Mouse (Mus musculus) MEL (cell line): Measurements from ENCODE around the gene Sebox. TPM values are rescaled to one million over a fixed set of nuclear protein-coding genes. Genes with fewer than 3 reads are reported as not detected.

Source experiments
- DNase-seq: peaks from one replicate; pipeline ENCODE4 v3.0.0; 2011; ENCODE audit warnings: low read depth, low spot score
- H3K27ac ChIP-seq: 2 replicates; pipeline ENCODE4 v1.5.1; 2012; ENCODE audit warnings: low read depth, mild to moderate bottlenecking, control low read depth, low read length, moderate library complexity; ENCODE audit not compliant: control insufficient read depth
- H3K27me3 ChIP-seq, 2 experiments: fragments of 150-350 bp in 1 of 2; sonication (generic) in 1 of 2; 2 replicates each; pipeline ENCODE4 v1.6.1; 2012; ENCODE audit warnings: low read length in 2 of 2, mild to moderate bottlenecking in 2 of 2, improper control_type of control experiment in 1 of 2, moderate library complexity in 1 of 2; ENCODE audit not compliant: insufficient read depth in 2 of 2, control insufficient read depth in 1 of 2
- H3K36me3 ChIP-seq, 2 experiments: 2 replicates each; pipeline ENCODE4 v1.6.1; 2012 to 2014; ENCODE audit warnings: low read length in 2 of 2, improper control_type of control experiment in 1 of 2, inconsistent platforms in 1 of 2, mild to moderate bottlenecking in 1 of 2; ENCODE audit not compliant: insufficient read depth in 2 of 2, control insufficient read depth in 1 of 2
- H3K4me1 ChIP-seq, 2 experiments: fragments of 150-350 bp in 1 of 2; sonication (generic) in 1 of 2; 2 replicates each; pipeline ENCODE4 v1.6.1; 2012; ENCODE audit warnings: low read length in 2 of 2, improper control_type of control experiment in 1 of 2, mild to moderate bottlenecking in 1 of 2; ENCODE audit not compliant: insufficient read depth in 2 of 2, control insufficient read depth in 1 of 2
- H3K4me3 ChIP-seq, 2 experiments: fragments of 150-350 bp in 1 of 2; sonication (generic) in 1 of 2; 2 replicates each; pipeline ENCODE4 v1.5.1; 2012; ENCODE audit warnings: low read depth in 2 of 2, low read length in 2 of 2, mild to moderate bottlenecking in 2 of 2, moderate library complexity in 2 of 2, control low read depth in 1 of 2, improper control_type of control experiment in 1 of 2; ENCODE audit not compliant: control insufficient read depth in 1 of 2, insufficient read depth in 1 of 2
- H3K79me2 ChIP-seq: 2 replicates; pipeline ENCODE4 v1.6.1; 2012; ENCODE audit warnings: mild to moderate bottlenecking, low read length, moderate library complexity; ENCODE audit not compliant: control insufficient read depth, poor library complexity, insufficient read depth
- H3K9ac ChIP-seq: 2 replicates; pipeline ENCODE4 v1.6.1; 2012; ENCODE audit warnings: low read depth, mild to moderate bottlenecking, control low read depth, low read length, moderate library complexity; ENCODE audit not compliant: control insufficient read depth, poor library complexity, severe bottlenecking
- H3K9me3 ChIP-seq: fragments of 150-350 bp; sonication (generic); replicated peaks from 2 replicates; pipeline ENCODE4 v1.6.1; 2012; ENCODE audit warnings: mild to moderate bottlenecking, low read length, improper control_type of control experiment, moderate library complexity; ENCODE audit not compliant: insufficient read depth
- BHLHE40 ChIP-seq: IDR thresholded peaks from 2 replicates; pipeline ENCODE4 v1.6.1; 2012; ENCODE audit warnings: low read depth, mild to moderate bottlenecking, inconsistent platforms, low read length, improper control_type of control experiment, borderline replicate concordance
- CHD2 ChIP-seq: IDR thresholded peaks from 2 replicates; pipeline ENCODE4 v1.6.1; 2011; ENCODE audit warnings: low read length, improper control_type of control experiment
- CTCF ChIP-seq, 3 experiments: IDR thresholded peaks in 2 of 3; conservative IDR thresholded peaks in 1 of 3; 2 replicates each; pipeline ENCODE4 v1.5.1; 2011 to 2012; ENCODE audit warnings: low read length in 3 of 3, low read depth in 2 of 3, mild to moderate bottlenecking in 2 of 3, improper control_type of control experiment in 1 of 3, inconsistent platforms in 1 of 3, mixed read lengths in 1 of 3, moderate library complexity in 1 of 3; ENCODE audit not compliant: control insufficient read depth in 1 of 3, insufficient read depth in 1 of 3, poor library complexity in 1 of 3, severe bottlenecking in 1 of 3
- ELF1 ChIP-seq: IDR thresholded peaks from 2 replicates; pipeline ENCODE4 v1.6.1; 2014; ENCODE audit warnings: low read depth, mild to moderate bottlenecking, inconsistent platforms, low read length, improper control_type of control experiment, moderate library complexity
- EP300 ChIP-seq, 2 experiments: IDR thresholded peaks; 2 replicates each; pipeline ENCODE4 v1.6.1; 2011; ENCODE audit warnings: improper control_type of control experiment in 2 of 2, low read length in 2 of 2, low read depth in 1 of 2, mild to moderate bottlenecking in 1 of 2
- HCFC1 ChIP-seq: IDR thresholded peaks from 2 replicates; pipeline ENCODE4 v1.6.1; 2012; ENCODE audit warnings: low read depth, mild to moderate bottlenecking, inconsistent platforms, low read length, improper control_type of control experiment, moderate library complexity
- JUND ChIP-seq: IDR thresholded peaks from 2 replicates; pipeline ENCODE4 v1.6.1; 2011; ENCODE audit warnings: low read depth, mild to moderate bottlenecking, improper control_type of control experiment, low read length
- MAFK ChIP-seq: IDR thresholded peaks from 2 replicates; pipeline ENCODE4 v1.6.1; 2011; ENCODE audit warnings: low read depth, mild to moderate bottlenecking, low read length, improper control_type of control experiment, borderline replicate concordance
- NRF1 ChIP-seq: IDR thresholded peaks from 2 replicates; pipeline ENCODE4 v1.6.1; 2014; ENCODE audit warnings: low read depth, mild to moderate bottlenecking, inconsistent platforms, low read length, improper control_type of control experiment, moderate library complexity; ENCODE audit not compliant: poor library complexity, insufficient read depth, severe bottlenecking
- RAD21 ChIP-seq: IDR thresholded peaks from 2 replicates; pipeline ENCODE4 v1.6.1; 2011; ENCODE audit warnings: mild to moderate bottlenecking, low read depth, low read length, improper control_type of control experiment
- RCOR1 ChIP-seq: IDR thresholded peaks from 2 replicates; pipeline ENCODE4 v1.6.1; 2012; ENCODE audit warnings: low read depth, mild to moderate bottlenecking, inconsistent platforms, low read length, improper control_type of control experiment
- SIN3A ChIP-seq: IDR thresholded peaks from 2 replicates; pipeline ENCODE4 v1.6.1; 2012; ENCODE audit warnings: low read length, improper control_type of control experiment, inconsistent platforms
- SMC3 ChIP-seq: IDR thresholded peaks from 2 replicates; pipeline ENCODE4 v1.6.1; 2011; ENCODE audit warnings: low read depth, low read length, improper control_type of control experiment
- USF2 ChIP-seq, 2 experiments: IDR thresholded peaks; 2 replicates each; pipeline ENCODE4 v1.6.1; 2011 to 2012; ENCODE audit warnings: improper control_type of control experiment in 2 of 2, low read length in 2 of 2, borderline replicate concordance in 1 of 2, inconsistent platforms in 1 of 2, low read depth in 1 of 2, mild to moderate bottlenecking in 1 of 2; ENCODE audit not compliant: insufficient read depth in 1 of 2
- ZMIZ1 ChIP-seq: IDR thresholded peaks from 2 replicates; pipeline ENCODE4 v1.6.1; 2012; ENCODE audit warnings: low read depth, mild to moderate bottlenecking, inconsistent platforms, low read length, improper control_type of control experiment, moderate library complexity
- polyA plus RNA-seq, 2 experiments: library from polyadenylated mRNA; stranded (reverse) in 1 of 2; unstranded in 1 of 2; fragments of >175 nt in 1 of 2; fragments of >200 nt in 1 of 2; gene quantifications; 2 replicates each; pipeline versions ENCODE4 v1.2.1 to v1.2.4; 2012; ENCODE audit warnings: low replicate concordance in 2 of 2, low read depth in 1 of 2; ENCODE audit not compliant: insufficient read length in 2 of 2, insufficient read depth in 1 of 2, missing spikeins in 1 of 2
- total RNA-seq: library from RNA; depleted of rRNA; stranded (reverse); fragments of 300-350 nt; gene quantifications from 2 replicates; pipeline ENCODE4 v1.2.3, GENCODE M21; 2012

Gene Sebox
- total and polyA plus RNA-seq, 3 experiments, result 0.06 to 0.15 TPM; not detected in 1

DNA sequence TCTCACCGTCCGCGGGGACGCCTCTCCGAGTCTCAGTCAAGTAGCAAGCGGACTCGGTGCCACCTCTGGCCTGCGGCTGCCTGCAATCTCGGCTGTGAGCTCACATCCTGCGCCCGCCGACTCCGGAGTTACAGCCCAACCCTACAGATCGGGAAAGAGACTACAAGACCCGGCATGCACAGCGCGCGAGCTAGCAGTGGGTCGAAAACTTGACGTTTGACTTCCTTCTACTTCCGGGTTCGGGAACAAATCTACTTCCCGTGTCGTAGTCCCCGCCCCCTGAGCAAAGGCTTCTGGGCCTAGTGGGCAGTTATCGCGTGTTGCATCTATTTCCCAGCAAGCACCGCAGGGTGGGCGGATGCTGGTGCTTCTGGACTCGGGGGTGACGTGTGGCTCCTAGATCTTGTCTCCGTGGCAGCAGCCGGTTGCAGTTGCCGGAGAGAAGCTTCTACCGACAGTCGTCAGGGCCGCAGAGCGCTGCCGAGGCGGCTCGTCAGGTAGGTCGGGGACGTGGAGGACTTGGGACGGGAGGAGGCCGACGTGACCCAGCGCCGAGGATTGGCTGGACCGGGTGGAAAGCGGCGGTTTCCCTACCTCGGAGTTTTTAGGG is 32.9 kb downstream of the Sebox start, which contains the start of the genes Tnfaip1 and Ift20 (continued):
- TF ChIP-seq USF2 (IDR thresholded peaks at IDR 0.05; ENCODE audit: borderline replicate concordance in 1 of 2, insufficient read depth in 1 of 2, low read depth in 1 of 2, low read length in 2 of 2) (no peak), BHLHE40 (peak; percentile 4; the same call in 1 of the 2 replicates), EP300 (IDR thresholded peaks at IDR 0.05; ENCODE audit: low read depth in 1 of 2, low read length in 2 of 2) (peak in 1 of 2 experiments; percentile 62; a peak in 2 of 4 replicates), CTCF (IDR thresholded peaks at IDR 0.05 in 2 of 3, conservative IDR thresholded peaks at IDR 0.05 in 1 of 3; ENCODE audit: control insufficient read depth in 1 of 3, insufficient read depth in 1 of 3, low read depth in 2 of 3, low read length in 3 of 3, poor library complexity in 1 of 3, severe bottlenecking in 1 of 3) (0 out of 6 replicates have a peak, but pooled peaks of 1 of the 3 experiments have one; percentile 5), ZMIZ1 (peak; percentile 96), ELF1 (peak; percentile 92), JUND (no peak), NRF1 (peak; percentile 56), RAD21 (no peak), HCFC1 (peak; percentile 100)

DNA sequence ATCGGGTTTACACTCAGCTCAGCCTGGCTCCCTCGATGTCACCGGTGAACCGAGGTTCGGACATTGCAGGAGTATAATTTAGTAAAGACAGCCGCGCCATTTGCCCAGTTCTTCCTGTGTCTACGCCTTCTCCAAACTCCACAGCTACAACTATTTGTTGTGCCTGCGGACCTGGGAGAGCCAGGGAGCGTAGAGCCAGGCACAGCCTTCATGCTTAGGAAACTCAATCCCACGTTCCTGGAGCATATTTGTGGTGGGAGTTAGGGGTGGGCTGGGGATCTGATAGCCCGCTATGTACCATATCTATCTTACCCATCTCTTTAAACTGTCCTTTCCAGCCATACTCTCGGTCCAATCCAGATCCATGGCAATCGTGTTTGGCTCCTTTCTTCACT is 33.4 kb downstream of the Sebox start:
- peaks cover 23% of the 10 kb centered on the region for H3K79me2 ChIP-seq
- H3K27me3 ChIP-seq, result no peaks in the 10 kb centered on the region
- H3K4me3 ChIP-seq, result peak overlapping the region; percentile 76 to 87
- H3K4me1 ChIP-seq, result peaks cover 0 to 34% of the 10 kb centered on the region in 2 experiments; a peak in 3 of 4 replicates
- no peaks in the 10 kb centered on the region for H3K9me3 ChIP-seq
- peaks cover 7 to 25% of the 10 kb centered on the region in 2 experiments for H3K36me3 ChIP-seq
- no peak for TF ChIP-seq CHD2
- no peak for TF ChIP-seq SMC3
- TF ChIP-seq RCOR1, result 0 out of 2 replicates have a peak, but pooled peaks have one; percentile 16
- no peak for TF ChIP-seq SIN3A
- TF ChIP-seq NRF1, result no peak
- TF ChIP-seq MAFK, result no peak
- peak overlapping the region; percentile 66 for H3K27ac ChIP-seq
- peak overlapping the region; percentile 87 for H3K9ac ChIP-seq
- DNase-seq, result no peak

- Histone ChIP-seq H3K27ac (no peak overlapping the region), H3K9ac (no peak overlapping the region), H3K4me1 (peaks cover 5 to 29% of the 10 kb centered on the region in 2 experiments), H3K4me3 (no peak overlapping the region), H3K9me3 (no peaks in the 10 kb centered on the region), H3K79me2 (peaks cover 38% of the 10 kb centered on the region), H3K36me3 (peaks cover 10 to 30% of the 10 kb centered on the region in 2 experiments), H3K27me3 (no peaks in the 10 kb centered on the region)
- peak; percentile 66 for TF ChIP-seq ZMIZ1
- TF ChIP-seq EP300 (IDR thresholded peaks at IDR 0.05; ENCODE audit: low read depth in 1 of 2, low read length in 2 of 2), result no peak
- DNase-seq, result no peak
These were observed 37.1 kb downstream of the Sebox start for GRCm38 (mm10) chr11:78540358-78540757.
